Mouse (Mus musculus) layer of hippocampus, postnatal 36 days (tissue): ENCODE measurements around the gene Tatdn3. TPM values are rescaled to one million over a fixed set of nuclear protein-coding genes. Genes with fewer than 3 reads are reported as not detected.
"Not testable (repeated sequence)": the region's sequence is repeated elsewhere in the genome, so short reads cannot be mapped to it uniquely, and the experiment has no call there.

Source experiments
- DNase-seq, 2 experiments: peaks; one replicate each; pipeline ENCODE4 v3.0.0; 2022
- total RNA-seq, 2 experiments: library from RNA; stranded (reverse); gene quantifications; 2 replicates each; pipeline ENCODE4 v1.2.3; 2021

Gene Tatdn3
- total RNA-seq, 2 experiments from 2014 or later, result 40.4 to 42.4 TPM

GRCm38 (mm10) chr1:191030182-191030581, 32.5 kb downstream of the Tatdn3 start:
- DNase-seq, result no peak

GRCm38 (mm10) chr1:191026021-191026713, 36.6 kb downstream of the Tatdn3 start, which contains the start of gene Flvcr1:
TSS of gene Flvcr1 (minus strand) at chr1:191026158.
- DNase-seq, result peak; percentile 98 to 99

GRCm38 (mm10) chr1:191025016-191026012, 37.4 kb downstream of the Tatdn3 start:
- DNase-seq, result peak in 1 of 2 experiments; percentile 55

- DNase-seq, result not testable (repeated sequence)
Measured at GRCm38 (mm10) chr1:191023806-191024205, 38.9 kb downstream of the Tatdn3 start.

- DNase-seq, result no peak
Measured at GRCm38 (mm10) chr1:191023140-191023539, 39.6 kb downstream of the Tatdn3 start.

- DNase-seq, result peak in 1 of 2 experiments; percentile 27
Measured at GRCm38 (mm10) chr1:191021016-191021415, 41.7 kb downstream of the Tatdn3 start.

- DNase-seq, result peak in 1 of 2 experiments; percentile 26
Measured at GRCm38 (mm10) chr1:191020217-191020924, 42.4 kb downstream of the Tatdn3 start.

GRCm38 (mm10) chr1:191019803-191020202, 42.9 kb downstream of the Tatdn3 start:
- DNase-seq, result no peak

- DNase-seq, result no peak
Measured at GRCm38 (mm10) chr1:191014271-191014670, 48.5 kb downstream of the Tatdn3 start.

GRCm38 (mm10) chr1:191008707-191009106, 54.0 kb downstream of the Tatdn3 start:
- no peak for DNase-seq

GRCm38 (mm10) chr1:191002201-191002600, 60.5 kb downstream of the Tatdn3 start:
- no peak for DNase-seq

GRCm38 (mm10) chr1:191000686-191001085, 62.0 kb downstream of the Tatdn3 start:
- DNase-seq, result no peak

- no peak for DNase-seq
Measured at GRCm38 (mm10) chr1:190998027-190998426, 64.7 kb downstream of the Tatdn3 start.

GRCm38 (mm10) chr1:190996346-190996877, 66.3 kb downstream of the Tatdn3 start:
- no peak for DNase-seq

Other genes with a start within 250 kb of the Tatdn3 start
- 10 to 100 TPM; 81.0 to 82.7 TPM for gene Rps6kc1, start 151.2 kb downstream of the Tatdn3 start, total RNA-seq
- 10 to 100 TPM; 52.2 to 57.7 TPM for gene Angel2, start 137.8 kb downstream of the Tatdn3 start, total RNA-seq
- gene Vash2, start 83.6 kb downstream of the Tatdn3 start, total RNA-seq, result 1 to 10 TPM; 1.9 to 2.2 TPM
- gene Flvcr1, start 36.8 kb downstream of the Tatdn3 start, total RNA-seq, result 10 to 100 TPM; 17.3 to 19.6 TPM
- not detected for gene Spata45, start 26.3 kb downstream of the Tatdn3 start, total RNA-seq
- under 1 TPM; 0.61 to 0.82 TPM for gene Nsl1, start 80 bp upstream of the Tatdn3 start, total RNA-seq
- gene Batf3, start 34.9 kb upstream of the Tatdn3 start, total RNA-seq, result 1 to 10 TPM in 1 of 2 experiments, under 1 TPM in 1; 0.51 to 2.3 TPM
- not detected for gene Fam71a, start 101.9 kb upstream of the Tatdn3 start, total RNA-seq
- 1 to 10 TPM; 1.2 to 1.4 TPM for gene Atf3, start 155.1 kb upstream of the Tatdn3 start, total RNA-seq